Mouse (Mus musculus) layer of hippocampus, adult 2 months (tissue): ENCODE measurements around the gene Mief2. TPM values are rescaled to one million over a fixed set of nuclear protein-coding genes. Genes with fewer than 3 reads are reported as not detected.
A peak's percentile ranks its signal among the peaks of the same experiment; 100 is the strongest.

Experiments used
- DNase-seq, 2 experiments: peaks; one replicate each; pipeline ENCODE4 v3.0.0; 2022; ENCODE audit warnings: low spot score in 2 of 2
- H3K27ac ChIP-seq: fragments of 200-600 bp; 2 replicates; pipeline ENCODE4 v1.8.1; 2022
- H3K4me3 ChIP-seq: fragments of 200-600 bp; 2 replicates; pipeline ENCODE4 v1.8.1; 2022; ENCODE audit warnings: mild to moderate bottlenecking
- CTCF ChIP-seq: fragments of 200-600 bp; conservative IDR thresholded peaks from 2 replicates; pipeline ENCODE4 v1.8.1; 2022; ENCODE audit warnings: antibody characterized with exemption, mild to moderate bottlenecking, moderate library complexity
- microRNA-seq, 2 experiments: library from miRNA; unstranded; fragments of <30 nt; microRNA quantifications; one replicate each; pipeline ENCODE4 v1.2.0; 2021
- total RNA-seq, 2 experiments: library from RNA; stranded (reverse); gene quantifications; 2 replicates each; pipeline ENCODE4 v1.2.3; 2021

The Mief2 gene
- total RNA-seq, 2 experiments from 2014 or later = 21.2 to 25.0 TPM

GRCm38 (mm10) chr11:60774841-60775240, 46.6 kb downstream of the Mief2 start:
- no peak for TF ChIP-seq CTCF
- no peak overlapping the region for H3K4me3 ChIP-seq
- H3K27ac ChIP-seq = no peak overlapping the region
- DNase-seq = no peak

- Histone ChIP-seq H3K4me3 (no peak overlapping the region), H3K27ac (no peak overlapping the region)
- TF ChIP-seq CTCF = no peak
- no peak for DNase-seq
Measured at GRCm38 (mm10) chr11:60775578-60775977, 47.4 kb downstream of the Mief2 start.

- no peak for DNase-seq
- Histone ChIP-seq H3K27ac (peak overlapping the region; percentile 96), H3K4me3 (peak overlapping the region; percentile 93)
- TF ChIP-seq CTCF = no peak
Measured at GRCm38 (mm10) chr11:60776107-60776828, 48.1 kb downstream of the Mief2 start.

- peak within 1 kb of the TSS; percentile 96 for H3K27ac ChIP-seq
- no peak for TF ChIP-seq CTCF
- peak; percentile 83 to 89 for DNase-seq
- peak within 1 kb of the TSS; percentile 93 for H3K4me3 ChIP-seq
Measured at GRCm38 (mm10) chr11:60776829-60777740, 48.9 kb downstream of the Mief2 start, which contains the start of the genes Top3a and Smcr8. Gene Top3a, minus strand, starts transcription at chr11:60777365. Gene Smcr8, plus strand, starts transcription at chr11:60777524.

- TF ChIP-seq CTCF = no peak
- peak overlapping the region; percentile 93 for H3K4me3 ChIP-seq
- peak overlapping the region; percentile 96 for H3K27ac ChIP-seq
- no peak for DNase-seq
Measured at GRCm38 (mm10) chr11:60777801-60778370, 49.7 kb downstream of the Mief2 start.

GRCm38 (mm10) chr11:60779673-60780189, 51.5 kb downstream of the Mief2 start:
- H3K4me3 ChIP-seq = peak overlapping the region; percentile 37; the same call in 1 of the 2 replicates

More at GRCm38 (mm10) chr11:60779673-60780189, 51.5 kb downstream of the Mief2 start:
- H3K27ac ChIP-seq = no peak overlapping the region
- no peak for DNase-seq
- TF ChIP-seq CTCF = no peak

Small RNA genes within 50 kb of the gene (microRNA-seq; reads per million reads assigned to microRNA genes)
- 0.96 to 1.3 reads per million in 2 experiments for gene Mir5100

Other genes starting within 250 kb of the Mief2 start
- 10 to 100 TPM; 52.0 to 56.6 TPM for gene Alkbh5, start 192.0 kb upstream of the Mief2 start, total RNA-seq
- gene Llgl1, start 28.7 kb upstream of the Mief2 start, total RNA-seq = 10 to 100 TPM; 43.0 to 43.3 TPM
- gene Flii, start 1.1 kb upstream of the Mief2 start, total RNA-seq = 10 to 100 TPM; 59.5 to 68.2 TPM
- gene Top3a, start 49.0 kb downstream of the Mief2 start, total RNA-seq = 1 to 10 TPM; 6.6 to 8.5 TPM
- 10 to 100 TPM; 32.3 to 34.3 TPM for gene Smcr8, start 49.1 kb downstream of the Mief2 start, total RNA-seq
- 1 to 10 TPM; 8.6 to 9.6 TPM for gene Shmt1, start 83.3 kb downstream of the Mief2 start, total RNA-seq
- gene Dhrs7b, start 102.2 kb downstream of the Mief2 start, total RNA-seq = 10 to 100 TPM; 28.3 to 29.4 TPM
- gene Tmem11, start 150.9 kb downstream of the Mief2 start, total RNA-seq = 10 to 100 TPM; 26.8 to 29.1 TPM
- 10 to 100 TPM; 10.6 TPM for gene Natd1, start 186.4 kb downstream of the Mief2 start, total RNA-seq
- 10 to 100 TPM; 13.1 to 15.2 TPM for gene Map2k3, start 203.6 kb downstream of the Mief2 start, total RNA-seq